ENCODE assay signal across 36 mouse cellular contexts in genomic region chr5:135824517-135824916, GRCm38 (mm10). TPM values are rescaled to one million over a fixed set of nuclear protein-coding genes. Genes with fewer than 3 reads are reported as not detected.
DNase-seq lines count a peak whose midpoint lies in the region; ATAC-seq and TF ChIP-seq lines count a peak whose summit lies in the region.
"Had no signal": no experiment of that assay in that cellular context is flagged by ENCODE, and none has a peak within 500 bp of the region (broad histone marks: within the 10 kb centered on the region; RNA-seq: fewer than 3 reads in every experiment).

No protein-coding gene starts in this region.

- H3K27me3 ChIP-seq in hindbrain, embryonic 13.5 days = no peaks in the 10 kb centered on the region
- no peaks in the 10 kb centered on the region for H3K27me3 ChIP-seq in hindbrain, embryonic 11.5 days (ENCODE audit: control insufficient read depth, insufficient read depth, low read length)
- H3K27me3 ChIP-seq in midbrain, embryonic 13.5 days = no peaks in the 10 kb centered on the region
- no peaks in the 10 kb centered on the region for H3K27me3 ChIP-seq in midbrain, postnatal 0 days (ENCODE audit: insufficient read depth, low read length)
- H3K27me3 ChIP-seq: neural tube, embryonic 12.5 days had no signal

- H3K9me3 ChIP-seq in hindbrain, embryonic 13.5 days = no peaks in the 10 kb centered on the region
- no peaks in the 10 kb centered on the region for H3K9me3 ChIP-seq in hindbrain, embryonic 11.5 days (ENCODE audit: control insufficient read depth, low read length)
- no peaks in the 10 kb centered on the region for H3K9me3 ChIP-seq in midbrain, embryonic 13.5 days
- H3K9me3 ChIP-seq in midbrain, postnatal 0 days (ENCODE audit: low read length) = no peaks in the 10 kb centered on the region
- H3K9me3 ChIP-seq: embryonic facial prominence, embryonic 13.5 days; forebrain, embryonic 10.5 days; forebrain, embryonic 15.5 days; heart, embryonic 10.5 days; heart, embryonic 15.5 days; neural tube, embryonic 12.5 days had no signal

- peak overlapping the region; percentile 14; the same call in 1 of the 2 replicates for H3K9ac ChIP-seq in hindbrain, embryonic 13.5 days
- no peak overlapping the region for H3K9ac ChIP-seq in hindbrain, embryonic 11.5 days (ENCODE audit: low read depth, low read length)
- H3K9ac ChIP-seq in midbrain, embryonic 13.5 days (replicated peaks) = no peak overlapping the region
- H3K9ac ChIP-seq in midbrain, postnatal 0 days (replicated peaks; ENCODE audit: low read length, poor library complexity, severe bottlenecking) = no peak overlapping the region
- H3K9ac ChIP-seq: embryonic facial prominence, embryonic 13.5 days; forebrain, embryonic 15.5 days; heart, embryonic 15.5 days; liver, embryonic 14.5 days; neural tube, embryonic 12.5 days had no signal

- no peak for TF ChIP-seq CTCF in midbrain, postnatal 0 days (IDR thresholded peaks at IDR 0.05)

- DNase-seq in adrenal gland, postnatal 14 days = peak; percentile 26
- DNase-seq in adrenal gland, adult 18-20 months (ENCODE audit: low spot score in 2 of 2) = no peak
- DNase-seq in hindbrain, embryonic 11.5 days (ENCODE audit: low spot score) = no peak
- DNase-seq in midbrain, postnatal 0 days (ENCODE audit: low spot score) = no peak
- no peak for DNase-seq in urinary bladder, postnatal 4 days (ENCODE audit: low spot score in 2 of 2)
- DNase-seq: embryo, embryonic 11 days; gastrocnemius, postnatal 25 days; heart, adult 11 months; kidney, adult 8-10 months; layer of hippocampus, postnatal 36 days; liver; lung, adult 2 months; lung, postnatal 10 days; retina, postnatal 1 day; right cerebral cortex, postnatal 14 days; thymus, postnatal 4 days had no signal

- 49% methylated on average over 3 of the region's 3 CpGs for WGBS in hindbrain, embryonic 13.5 days
- 54% methylated on average over 3 of the region's 3 CpGs for WGBS in hindbrain, embryonic 11.5 days
- 51% methylated on average over 3 of the region's 3 CpGs for WGBS in midbrain, embryonic 13.5 days
- 29% methylated on average over 3 of the region's 3 CpGs for WGBS in midbrain, postnatal 0 days

- peaks cover 6% of the 10 kb centered on the region for H3K36me3 ChIP-seq in hindbrain, embryonic 13.5 days
- no peaks in the 10 kb centered on the region for H3K36me3 ChIP-seq in hindbrain, embryonic 11.5 days (ENCODE audit: control insufficient read depth, insufficient read depth, low read length)
- no peaks in the 10 kb centered on the region for H3K36me3 ChIP-seq in midbrain, embryonic 13.5 days
- 0 out of 2 replicates have a peak, but pooled peaks cover 8% of the 10 kb centered on the region for H3K36me3 ChIP-seq in midbrain, postnatal 0 days (ENCODE audit: insufficient read depth, low read length)
- H3K36me3 ChIP-seq: embryonic facial prominence, embryonic 13.5 days; forebrain, embryonic 10.5 days; forebrain, embryonic 15.5 days; heart, embryonic 10.5 days; heart, embryonic 15.5 days had no signal

- H3K4me2 ChIP-seq in hindbrain, embryonic 13.5 days = no peak overlapping the region
- H3K4me2 ChIP-seq in hindbrain, embryonic 11.5 days (replicated peaks; ENCODE audit: low read depth, low read length) = no peak overlapping the region
- no peak overlapping the region for H3K4me2 ChIP-seq in midbrain, embryonic 13.5 days (replicated peaks)
- H3K4me2 ChIP-seq in midbrain, postnatal 0 days (ENCODE audit: low read depth, low read length, poor library complexity, severe bottlenecking) = no peak overlapping the region
- H3K4me2 ChIP-seq: embryonic facial prominence, embryonic 13.5 days; forebrain, embryonic 15.5 days; heart, embryonic 15.5 days; neural tube, embryonic 12.5 days had no signal

- H3K27ac ChIP-seq in hindbrain, embryonic 13.5 days = peak overlapping the region; percentile 88
- H3K27ac ChIP-seq in hindbrain, embryonic 11.5 days (ENCODE audit: low read depth, low read length) = no peak overlapping the region
- H3K27ac ChIP-seq in midbrain, embryonic 13.5 days = peak overlapping the region; percentile 86
- H3K27ac ChIP-seq in midbrain, postnatal 0 days (ENCODE audit: low read depth, low read length) = no peak overlapping the region
- H3K27ac ChIP-seq: embryonic facial prominence, embryonic 13.5 days; forebrain, embryonic 10.5 days; forebrain, embryonic 15.5 days; heart, embryonic 10.5 days; heart, embryonic 15.5 days; kidney, postnatal 0 days; liver, embryonic 14.5 days; macrophage; neural tube, embryonic 12.5 days had no signal

- H3K4me3 ChIP-seq in hindbrain, embryonic 13.5 days = no peak overlapping the region
- no peak overlapping the region for H3K4me3 ChIP-seq in hindbrain, embryonic 11.5 days (ENCODE audit: low read depth, low read length)
- H3K4me3 ChIP-seq in midbrain, embryonic 13.5 days (replicated peaks) = no peak overlapping the region
- H3K4me3 ChIP-seq in midbrain, postnatal 0 days (ENCODE audit: low read depth, low read length) = no peak overlapping the region
- H3K4me3 ChIP-seq: embryonic facial prominence, embryonic 13.5 days; forebrain, embryonic 10.5 days; forebrain, embryonic 15.5 days; heart, embryonic 10.5 days; heart, embryonic 15.5 days; neural tube, embryonic 12.5 days had no signal

- ATAC-seq in hindbrain, embryonic 13.5 days (ENCODE audit: low FRiP score) = no peak
- ATAC-seq in hindbrain, embryonic 11.5 days (ENCODE audit: low FRiP score) = no peak
- no peak for ATAC-seq in midbrain, embryonic 13.5 days
- no peak for ATAC-seq in midbrain, postnatal 0 days (ENCODE audit: low FRiP score)
- ATAC-seq: forebrain, embryonic 15.5 days; intestine, embryonic 16.5 days; Patski had no signal

- peaks cover 65% of the 10 kb centered on the region for H3K4me1 ChIP-seq in hindbrain, embryonic 13.5 days (replicated peaks)
- no peaks in the 10 kb centered on the region; the same call in 1 of the 2 replicates for H3K4me1 ChIP-seq in hindbrain, embryonic 11.5 days (replicated peaks; ENCODE audit: control insufficient read depth, insufficient read depth, low read length)
- H3K4me1 ChIP-seq in midbrain, embryonic 13.5 days (replicated peaks) = peaks cover 67% of the 10 kb centered on the region
- peaks cover 17% of the 10 kb centered on the region; the same call in 1 of the 2 replicates for H3K4me1 ChIP-seq in midbrain, postnatal 0 days (ENCODE audit: insufficient read depth, low read length)
- H3K4me1 ChIP-seq: heart, embryonic 10.5 days; heart, embryonic 15.5 days had no signal

RNA-seq across cellular contexts. Expression of gene Srrm3, which starts 17.8 kb away (rescaled TPM):
- 2.7 and 4.3 TPM in 2 replicates for total RNA-seq in adrenal gland, postnatal 14 days (2021)
- total RNA-seq in adrenal gland, adult 18-20 months (2021) = 1 to 10 TPM; 2.6 to 4.2 TPM
- polyA plus RNA-seq in hindbrain, embryonic 13.5 days (2015; fragmentation: Nextera tagmentation; extraction: Ambion mirVana) = 88.0 and 90.6 TPM in 2 replicates
- 33.2 and 39.8 TPM in 2 replicates for polyA plus RNA-seq in hindbrain, embryonic 11.5 days (2014; fragmentation: Nextera tagmentation; extraction: Ambion mirVana)
- 91.4 and 124 TPM in 2 replicates for polyA plus RNA-seq in midbrain, embryonic 13.5 days (2015; fragmentation: Nextera tagmentation; extraction: Ambion mirVana)
- total RNA-seq in midbrain, postnatal 0 days (2014; rRNA removed) = 85.2 and 123 TPM in 2 replicates
- 52.5 and 58.8 TPM in 2 replicates for polyA plus RNA-seq in midbrain, postnatal 0 days (2015; fragmentation: Nextera tagmentation; extraction: Ambion mirVana)
- total RNA-seq: gastrocnemius, adult 18-20 months; heart, postnatal 25 days; megakaryocyte-erythroid progenitor cell, adult 5-6 weeks; MEL had no signal
- polyA plus RNA-seq: limb, embryonic 11.5 days; macrophage; thymus, postnatal 0 days had no signal

RNA-seq across cellular contexts. Expression of gene Mdh2, which starts 46.2 kb away (rescaled TPM):
- 957 and 984 TPM in 2 replicates for total RNA-seq in adrenal gland, postnatal 14 days (2021)
- total RNA-seq in adrenal gland, adult 18-20 months (2021) = 100 to 1,000 TPM; 474 to 759 TPM
- polyA plus RNA-seq in hindbrain, embryonic 13.5 days (2015; fragmentation: Nextera tagmentation; extraction: Ambion mirVana) = 593 and 594 TPM in 2 replicates
- polyA plus RNA-seq in hindbrain, embryonic 11.5 days (2014; fragmentation: Nextera tagmentation; extraction: Ambion mirVana) = 620 and 621 TPM in 2 replicates
- polyA plus RNA-seq in midbrain, embryonic 13.5 days (2015; fragmentation: Nextera tagmentation; extraction: Ambion mirVana) = 563 and 580 TPM in 2 replicates
- 158 and 172 TPM in 2 replicates for total RNA-seq in midbrain, postnatal 0 days (2014; rRNA removed)
- polyA plus RNA-seq in midbrain, postnatal 0 days (2015; fragmentation: Nextera tagmentation; extraction: Ambion mirVana) = 656 and 707 TPM in 2 replicates

RNA-seq across cellular contexts. Expression of gene Styxl1, which starts 46.3 kb away (rescaled TPM):
- 0.30 and 0.37 TPM in 2 replicates for total RNA-seq in adrenal gland, postnatal 14 days (2021)
- total RNA-seq in adrenal gland, adult 18-20 months (2021) = under 1 TPM; 0.23 to 0.51 TPM
- 0.25 and 0.65 TPM in 2 replicates for polyA plus RNA-seq in hindbrain, embryonic 13.5 days (2015; fragmentation: Nextera tagmentation; extraction: Ambion mirVana)
- 0.36 and 0.54 TPM in 2 replicates for polyA plus RNA-seq in hindbrain, embryonic 11.5 days (2014; fragmentation: Nextera tagmentation; extraction: Ambion mirVana)
- 0.34 TPM in 1 of 2 replicates, not detected in the other for polyA plus RNA-seq in midbrain, embryonic 13.5 days (2015; fragmentation: Nextera tagmentation; extraction: Ambion mirVana)
- total RNA-seq in midbrain, postnatal 0 days (2014; rRNA removed) = not detected in 2 replicates
- polyA plus RNA-seq in midbrain, postnatal 0 days (2015; fragmentation: Nextera tagmentation; extraction: Ambion mirVana) = 0.33 and 0.44 TPM in 2 replicates
- total RNA-seq: gastrocnemius, adult 18-20 months; gastrocnemius, postnatal 25 days; heart, postnatal 25 days; layer of hippocampus, postnatal 36 days; left cerebral cortex, postnatal 10 days; megakaryocyte-erythroid progenitor cell, adult 5-6 weeks; MEL had no signal
- polyA plus RNA-seq: limb, embryonic 11.5 days; macrophage had no signal

Comparison
In these comparisons a context has a peak if more than half of its experiments do, and no peak if none do; other contexts are left out.
1. H3K27ac ChIP-seq: peak in hindbrain, embryonic 13.5 days (single experiment) and midbrain, embryonic 13.5 days (single experiment); none in hindbrain, embryonic 11.5 days (single experiment) and midbrain, postnatal 0 days (single experiment).